Mouse (Mus musculus) CD4-positive naive resting alpha-beta T cell, adult 57 days (primary cell): ENCODE data around the gene Ankrd27. TPM values are rescaled to one million over a fixed set of nuclear protein-coding genes. Genes with fewer than 3 reads are reported as not detected.

Experiments
- total RNA-seq: library from RNA; stranded (reverse); gene quantifications from one replicate; pipeline ENCODE4 v1.2.4, GENCODE M21; 2023

Ankrd27 gene
- 50.6 TPM for total RNA-seq

DNA sequence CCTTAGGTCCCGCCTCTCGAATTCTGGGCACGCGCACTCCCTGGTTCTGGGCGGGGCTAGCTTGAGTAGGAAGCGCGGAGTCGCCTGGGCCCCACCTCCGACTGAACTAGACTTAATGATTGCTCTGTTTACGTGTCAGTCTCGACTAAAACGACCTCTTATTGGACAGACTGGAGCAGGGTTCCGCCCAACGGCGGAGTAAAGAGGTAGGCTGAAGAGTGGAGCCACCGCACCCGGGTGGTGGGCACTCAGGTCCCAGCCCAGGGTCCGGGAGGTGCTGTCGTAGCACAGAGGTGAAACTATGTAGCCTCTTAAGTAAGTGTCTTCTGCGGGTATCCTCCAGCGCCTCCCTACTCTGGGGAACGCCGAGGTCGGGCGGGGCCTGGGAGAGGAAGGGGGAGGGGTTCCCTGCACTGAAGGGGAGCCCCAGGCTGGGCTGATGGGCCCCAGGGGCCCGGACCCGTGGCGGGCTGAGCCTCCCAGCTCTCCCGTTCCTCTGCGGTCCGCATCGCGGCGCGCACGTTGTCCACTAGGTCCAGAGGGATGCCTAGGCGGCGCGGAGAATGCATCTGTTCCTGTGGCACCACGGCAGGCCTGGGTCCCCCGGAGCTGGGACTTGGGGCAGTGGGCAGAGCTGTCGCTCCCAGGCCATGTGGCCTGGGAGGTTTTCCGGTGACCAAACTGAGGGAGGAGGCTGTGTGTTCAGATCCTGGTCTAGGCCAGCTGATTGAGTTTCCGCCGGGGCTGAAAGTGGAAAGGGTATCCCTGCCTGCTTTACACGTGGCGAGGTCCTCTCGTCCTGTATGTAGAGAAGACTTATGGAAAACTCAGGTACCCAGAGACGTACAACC, at the start of gene Ankrd27:
Gene Ankrd27 (plus strand): TSS at position 190 of the 851 bp plus-strand sequence.

DNA sequence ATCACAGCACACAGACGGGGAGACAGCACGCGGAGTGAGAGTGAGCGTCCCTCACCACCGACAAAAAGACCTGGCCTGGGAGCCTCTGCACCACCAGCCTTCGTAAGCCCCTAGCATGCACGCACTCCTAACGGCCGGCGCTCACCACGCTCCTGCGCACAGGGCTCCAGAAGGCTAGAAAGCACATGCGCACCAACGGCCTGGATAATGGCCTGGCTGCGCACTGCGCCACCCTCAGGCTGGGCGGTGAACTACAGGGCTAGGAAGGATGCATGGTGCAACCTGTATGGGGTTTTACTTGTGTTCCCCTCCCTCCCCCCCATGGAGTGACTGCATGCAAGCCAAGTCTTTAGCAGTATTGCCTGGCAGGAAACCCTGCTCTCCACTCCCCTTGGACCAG, 48.5 kb upstream of the Ankrd27 start, which contains the start of gene Tdrd12:
Gene Tdrd12 (minus strand): TSS at position 184 of the 400 bp plus-strand sequence.

DNA sequence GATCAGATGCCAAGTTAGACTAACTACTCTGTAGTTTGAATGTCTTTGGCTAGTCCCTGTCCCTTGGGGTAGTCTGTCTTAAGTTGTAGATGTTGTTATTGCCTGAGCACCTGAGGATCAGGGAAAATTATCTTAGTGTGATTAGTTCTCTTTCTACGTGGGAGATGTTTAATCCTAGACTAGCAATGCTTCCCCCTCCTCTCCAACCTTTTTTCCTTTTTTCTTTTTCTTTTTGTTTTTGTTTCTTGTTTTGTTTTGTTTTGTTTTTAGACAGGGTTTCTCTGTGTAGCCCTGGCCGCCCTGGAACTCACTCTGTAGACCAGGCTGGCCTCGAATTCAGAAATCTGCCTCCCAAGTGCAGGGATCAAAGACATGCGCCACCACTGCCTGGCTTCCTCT, 29.8 kb upstream of the Ankrd27 start, which contains the start of gene Nudt19:
Gene Nudt19 (minus strand): TSS at position 100 of the 399 bp plus-strand sequence.

DNA sequence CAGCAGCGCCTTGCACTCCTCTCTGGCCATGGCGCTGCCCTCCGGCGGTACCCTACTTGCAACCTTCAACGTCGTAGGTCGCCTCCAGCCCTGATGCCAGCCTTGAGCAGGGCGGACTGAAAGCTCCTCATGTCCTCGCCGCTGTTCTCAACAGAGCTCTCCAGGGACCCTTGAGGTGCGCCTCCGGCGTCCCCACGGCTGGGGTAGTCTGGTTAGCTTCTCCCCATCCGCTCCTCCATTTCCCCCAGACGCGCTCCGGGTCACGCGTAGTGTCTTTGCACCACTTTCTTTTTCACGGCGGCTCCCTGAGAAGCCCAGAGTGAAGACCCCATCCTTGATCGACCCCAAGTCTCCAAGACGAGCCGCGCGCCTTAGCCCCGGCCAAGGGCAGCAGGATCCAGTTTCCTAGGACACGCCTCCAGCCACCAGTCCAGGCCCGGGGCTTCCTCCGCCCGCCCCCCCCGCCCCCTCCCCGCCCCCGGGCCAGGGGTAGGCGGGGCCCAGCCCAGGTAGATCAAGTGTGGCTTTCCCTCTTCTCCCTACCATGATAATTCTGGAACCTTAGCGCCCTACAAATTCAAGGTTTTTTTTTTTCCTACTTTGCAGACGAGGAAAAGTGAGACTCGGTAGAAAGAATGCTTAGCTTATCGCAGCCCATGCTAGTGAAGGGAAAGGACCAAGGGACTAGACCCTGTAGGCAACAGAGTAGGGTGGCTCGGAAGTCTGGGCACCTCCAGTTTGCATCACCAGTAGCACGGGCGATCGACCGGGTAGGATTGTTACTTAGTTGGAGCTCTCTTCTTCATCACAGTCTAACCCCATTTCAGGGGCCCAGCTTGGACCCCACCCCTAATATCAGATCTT, 621 bp upstream of the Ankrd27 start, which contains the start of gene Rgs9bp:
Gene Rgs9bp (minus strand): TSS at position 392 of the 864 bp plus-strand sequence.

DNA sequence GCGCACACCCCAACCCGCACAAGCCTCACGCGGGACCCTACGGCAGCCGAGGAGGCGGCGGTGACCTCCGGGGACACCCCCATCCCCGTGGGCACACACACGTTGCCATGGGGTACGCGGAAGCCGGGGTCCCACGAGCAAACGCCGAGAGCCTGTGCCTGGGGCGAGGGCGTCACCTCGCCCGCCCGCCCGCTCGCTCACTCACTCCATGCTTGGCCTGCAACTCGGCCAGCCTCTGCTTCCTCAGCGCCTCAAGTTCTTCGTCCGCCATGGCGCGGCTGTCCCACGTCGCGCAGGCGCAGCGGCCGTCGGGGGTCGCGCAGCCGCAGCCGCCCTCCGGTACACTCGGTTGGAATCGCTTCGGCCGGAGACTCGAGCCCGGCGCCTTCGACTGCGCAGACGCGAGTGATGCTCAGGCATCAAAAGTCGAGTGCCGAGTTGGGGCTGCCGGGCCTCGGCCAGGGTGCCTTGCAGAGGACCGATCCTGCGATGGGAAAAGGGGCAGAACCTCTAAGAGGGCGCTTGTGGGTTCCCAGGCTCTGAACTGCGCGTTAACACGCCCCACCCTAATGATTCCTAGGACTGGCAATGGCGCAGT, 61.2 kb downstream of the Ankrd27 start, which contains the start of gene Pdcd5:
Gene Pdcd5 (minus strand): TSS at position 421 of the 598 bp plus-strand sequence.

Other genes starting within 250 kb of the Ankrd27 start
- gene Faap24, start 189.4 kb upstream of the Ankrd27 start, total RNA-seq, result 9.3 TPM
- 9.2 TPM for gene Cep89, start 189.2 kb upstream of the Ankrd27 start, total RNA-seq
- gene Slc7a9, start 137.4 kb upstream of the Ankrd27 start, total RNA-seq, result not detected
- gene Tdrd12, start 48.5 kb upstream of the Ankrd27 start, total RNA-seq, result not detected
- gene Nudt19, start 29.9 kb upstream of the Ankrd27 start, total RNA-seq, result 19.4 TPM
- gene Rgs9bp, start 662 bp upstream of the Ankrd27 start, total RNA-seq, result 0.09 TPM
- gene Pdcd5, start 61.3 kb downstream of the Ankrd27 start, total RNA-seq, result 41.2 TPM
- 49.4 TPM for gene Dpy19l3, start 168.2 kb downstream of the Ankrd27 start, total RNA-seq
- 57.3 TPM for gene Zfp507, start 216.8 kb downstream of the Ankrd27 start, total RNA-seq